Mouse (Mus musculus): Measurements from ENCODE around the gene Rbms3. TPM values are rescaled to one million over a fixed set of nuclear protein-coding genes. Genes with fewer than 3 reads are reported as not detected.

Gene Rbms3
- polyA plus RNA-seq, 1 experiment from 2014 or later, result 8.1 TPM

GRCm38 (mm10) chr9:117113592-117113991 lies 516.1 kb downstream of the Rbms3 start:
- Histone ChIP-seq H3K4me2 (no peak overlapping the region), H3K9me3 (replicated peaks) (no peaks in the 10 kb centered on the region), H3K4me1 (no peaks in the 10 kb centered on the region), H3K4me3 (no peak overlapping the region), H3K27ac (no peak overlapping the region), H3K36me3 (0 out of 2 replicates have a peak, but pooled peaks cover 2% of the 10 kb centered on the region), H3K27me3 (replicated peaks) (no peaks in the 10 kb centered on the region), H3K9ac (no peak overlapping the region)
- no peak for ATAC-seq
- 49% methylated on average over 2 of the region's 2 CpGs for WGBS (ENCODE audit: insufficient replicate concordance)

- no peak for ATAC-seq
- Histone ChIP-seq H3K4me3 (no peak overlapping the region), H3K4me2 (no peak overlapping the region), H3K36me3 (peaks cover 2% of the 10 kb centered on the region; the same call in 1 of the 2 replicates), H3K27me3 (replicated peaks) (no peaks in the 10 kb centered on the region), H3K4me1 (no peaks in the 10 kb centered on the region), H3K9ac (no peak overlapping the region), H3K9me3 (replicated peaks) (no peaks in the 10 kb centered on the region), H3K27ac (no peak overlapping the region)
- 74% methylated on average over 4 of the region's 4 CpGs for WGBS (ENCODE audit: insufficient replicate concordance)
Measured at GRCm38 (mm10) chr9:117107926-117108325, 521.8 kb downstream of the Rbms3 start.

GRCm38 (mm10) chr9:117102198-117102930 lies 527.3 kb downstream of the Rbms3 start:
- Histone ChIP-seq H3K4me2 (no peak overlapping the region), H3K27ac (no peak overlapping the region), H3K9me3 (replicated peaks) (no peaks in the 10 kb centered on the region), H3K4me1 (no peaks in the 10 kb centered on the region), H3K36me3 (no peaks in the 10 kb centered on the region; the same call in 1 of the 2 replicates), H3K4me3 (no peak overlapping the region), H3K27me3 (replicated peaks) (no peaks in the 10 kb centered on the region), H3K9ac (no peak overlapping the region)
- no peak for ATAC-seq
- 66% methylated on average over 19 of the region's 19 CpGs for WGBS (ENCODE audit: insufficient replicate concordance)

- no peaks in the 10 kb centered on the region for H3K9me3 ChIP-seq (replicated peaks)
- no peak overlapping the region for H3K4me3 ChIP-seq
- H3K36me3 ChIP-seq, result no peaks in the 10 kb centered on the region
- H3K4me1 ChIP-seq, result no peaks in the 10 kb centered on the region
- H3K27ac ChIP-seq, result no peak overlapping the region
- H3K9ac ChIP-seq, result no peak overlapping the region
- no peak overlapping the region for H3K4me2 ChIP-seq
- ATAC-seq, result no peak
- no peaks in the 10 kb centered on the region for H3K27me3 ChIP-seq (replicated peaks)
- 68% methylated on average over 5 of the region's 5 CpGs for WGBS (ENCODE audit: insufficient replicate concordance)
Measured at GRCm38 (mm10) chr9:117100181-117100580, 529.5 kb downstream of the Rbms3 start.

- 69% methylated on average over 6 of the region's 6 CpGs for WGBS (ENCODE audit: insufficient replicate concordance)
Measured at GRCm38 (mm10) chr9:117093551-117093950, 536.2 kb downstream of the Rbms3 start.

GRCm38 (mm10) chr9:117092177-117092555 lies 537.5 kb downstream of the Rbms3 start:
- H3K36me3 ChIP-seq, result no peaks in the 10 kb centered on the region
- no peaks in the 10 kb centered on the region for H3K4me1 ChIP-seq
- no peak overlapping the region for H3K4me3 ChIP-seq
- H3K4me2 ChIP-seq, result no peak overlapping the region
- H3K27me3 ChIP-seq (replicated peaks), result no peaks in the 10 kb centered on the region
- H3K27ac ChIP-seq, result no peak overlapping the region
- ATAC-seq, result no peak
- WGBS (ENCODE audit: insufficient replicate concordance), result 75% methylated on average over 8 of the region's 8 CpGs
- H3K9me3 ChIP-seq (replicated peaks), result no peaks in the 10 kb centered on the region
- no peak overlapping the region for H3K9ac ChIP-seq

More at GRCm38 (mm10) chr9:117093551-117093950, 536.2 kb downstream of the Rbms3 start:
- H3K27me3 ChIP-seq (replicated peaks), result no peaks in the 10 kb centered on the region
- no peak overlapping the region for H3K27ac ChIP-seq
- no peaks in the 10 kb centered on the region for H3K4me1 ChIP-seq
- no peaks in the 10 kb centered on the region for H3K36me3 ChIP-seq
- H3K4me3 ChIP-seq, result no peak overlapping the region
- no peak overlapping the region for H3K9ac ChIP-seq
- no peak overlapping the region for H3K4me2 ChIP-seq
- ATAC-seq, result no peak
- no peaks in the 10 kb centered on the region for H3K9me3 ChIP-seq (replicated peaks)

- Histone ChIP-seq H3K27ac (no peak overlapping the region), H3K9me3 (replicated peaks) (no peaks in the 10 kb centered on the region), H3K9ac (no peak overlapping the region), H3K27me3 (replicated peaks) (no peaks in the 10 kb centered on the region), H3K36me3 (no peaks in the 10 kb centered on the region), H3K4me2 (no peak overlapping the region), H3K4me1 (no peaks in the 10 kb centered on the region), H3K4me3 (no peak overlapping the region)
- ATAC-seq, result no peak
- 67% methylated on average over 9 of the region's 9 CpGs for WGBS (ENCODE audit: insufficient replicate concordance)
Measured at GRCm38 (mm10) chr9:117091253-117092176, 538.2 kb downstream of the Rbms3 start.

GRCm38 (mm10) chr9:117089409-117090147 lies 540.1 kb downstream of the Rbms3 start:
- H3K36me3 ChIP-seq, result no peaks in the 10 kb centered on the region
- H3K9ac ChIP-seq, result no peak overlapping the region
- no peak for ATAC-seq

GRCm38 (mm10) chr9:117088309-117088708 lies 541.4 kb downstream of the Rbms3 start:
- H3K4me1 ChIP-seq, result no peaks in the 10 kb centered on the region
- H3K27me3 ChIP-seq (replicated peaks), result no peaks in the 10 kb centered on the region
- 77% methylated on average over 6 of the region's 6 CpGs for WGBS (ENCODE audit: insufficient replicate concordance)
- no peak overlapping the region for H3K9ac ChIP-seq
- H3K4me2 ChIP-seq, result no peak overlapping the region
- H3K9me3 ChIP-seq (replicated peaks), result no peaks in the 10 kb centered on the region
- H3K4me3 ChIP-seq, result no peak overlapping the region
- H3K36me3 ChIP-seq, result no peaks in the 10 kb centered on the region
- ATAC-seq, result no peak
- H3K27ac ChIP-seq, result no peak overlapping the region

More at GRCm38 (mm10) chr9:117089409-117090147, 540.1 kb downstream of the Rbms3 start:
- H3K9me3 ChIP-seq (replicated peaks), result no peaks in the 10 kb centered on the region
- 83% methylated on average over 12 of the region's 12 CpGs for WGBS (ENCODE audit: insufficient replicate concordance)
- no peak overlapping the region for H3K4me3 ChIP-seq
- no peaks in the 10 kb centered on the region for H3K4me1 ChIP-seq
- no peak overlapping the region for H3K27ac ChIP-seq
- no peaks in the 10 kb centered on the region for H3K27me3 ChIP-seq (replicated peaks)
- no peak overlapping the region for H3K4me2 ChIP-seq

GRCm38 (mm10) chr9:117085706-117086105 lies 544.0 kb downstream of the Rbms3 start:
- H3K36me3 ChIP-seq, result no peaks in the 10 kb centered on the region
- no peaks in the 10 kb centered on the region for H3K27me3 ChIP-seq (replicated peaks)
- H3K4me1 ChIP-seq, result no peaks in the 10 kb centered on the region
- no peak overlapping the region for H3K4me2 ChIP-seq
- no peak for ATAC-seq
- no peak overlapping the region for H3K27ac ChIP-seq
- no peak overlapping the region for H3K4me3 ChIP-seq
- H3K9me3 ChIP-seq (replicated peaks), result no peaks in the 10 kb centered on the region
- no peak overlapping the region for H3K9ac ChIP-seq
- WGBS (ENCODE audit: insufficient replicate concordance), result 80% methylated on average over 9 of the region's 9 CpGs

- Histone ChIP-seq H3K27ac (no peak overlapping the region), H3K9ac (no peak overlapping the region), H3K9me3 (replicated peaks) (no peaks in the 10 kb centered on the region), H3K36me3 (no peaks in the 10 kb centered on the region), H3K27me3 (replicated peaks) (no peaks in the 10 kb centered on the region), H3K4me3 (no peak overlapping the region), H3K4me2 (no peak overlapping the region), H3K4me1 (no peaks in the 10 kb centered on the region)
- WGBS (ENCODE audit: insufficient replicate concordance), result 84% methylated on average over 2 of the region's 2 CpGs
- ATAC-seq, result no peak
Measured at GRCm38 (mm10) chr9:117084471-117084870, 545.2 kb downstream of the Rbms3 start.

Measured in liver, embryonic 12.5 days (tissue).